In genomic region chr13:84448514-84448913, GRCm38 (mm10) we compare ENCODE assay signal across 18 mouse cellular contexts.
A peak's percentile ranks its signal among the peaks of the same experiment; 100 is the strongest.
DNase-seq lines count a peak whose midpoint lies in the region; ATAC-seq and TF ChIP-seq lines count a peak whose summit lies in the region.
"Had no signal": no experiment of that assay in that cellular context is flagged by ENCODE, and none has a peak within 500 bp of the region (broad histone marks: within the 10 kb centered on the region; RNA-seq: fewer than 3 reads in every experiment).

No protein-coding gene starts in this region.

- no peaks in the 10 kb centered on the region for H3K27me3 ChIP-seq in hindbrain, embryonic 12.5 days
- no peaks in the 10 kb centered on the region for H3K27me3 ChIP-seq in midbrain, embryonic 14.5 days (ENCODE audit: control insufficient read depth, insufficient read depth, low read length)
- H3K27me3 ChIP-seq: CH12.LX; intestine, embryonic 15.5 days; liver, embryonic 13.5 days; lung, embryonic 15.5 days; stomach, embryonic 15.5 days had no signal

- no peak for TF ChIP-seq CTCF in layer of hippocampus, adult 2 months (conservative IDR thresholded peaks at IDR 0.05)

- no peak overlapping the region for H3K4me2 ChIP-seq in hindbrain, embryonic 12.5 days (replicated peaks)
- H3K4me2 ChIP-seq in midbrain, embryonic 14.5 days (ENCODE audit: low read length), result no peak overlapping the region
- H3K4me2 ChIP-seq: intestine, embryonic 15.5 days; liver, embryonic 13.5 days; lung, embryonic 15.5 days; stomach, embryonic 15.5 days had no signal

- peak overlapping the region; percentile 83 for H3K27ac ChIP-seq in layer of hippocampus, adult 2 months
- H3K27ac ChIP-seq in hindbrain, embryonic 12.5 days, result peak overlapping the region; percentile 66
- no peak overlapping the region for H3K27ac ChIP-seq in midbrain, embryonic 14.5 days (replicated peaks; ENCODE audit: low read depth, low read length)
- H3K27ac ChIP-seq: embryonic facial prominence, embryonic 10.5 days; heart, embryonic 10.5 days; intestine, embryonic 15.5 days; liver, embryonic 13.5 days; lung, embryonic 15.5 days; stomach, embryonic 15.5 days had no signal

- H3K4me3 ChIP-seq in layer of hippocampus, adult 2 months, result no peak overlapping the region
- H3K4me3 ChIP-seq in hindbrain, embryonic 12.5 days, result no peak overlapping the region
- H3K4me3 ChIP-seq in midbrain, embryonic 14.5 days (replicated peaks; ENCODE audit: low read depth, low read length), result no peak overlapping the region
- H3K4me3 ChIP-seq: embryonic facial prominence, embryonic 10.5 days; erythroblast, embryonic 14.5 days; heart, embryonic 10.5 days; intestine, embryonic 15.5 days; liver, embryonic 13.5 days; lung, embryonic 15.5 days; stomach, embryonic 15.5 days had no signal

- WGBS in hindbrain, embryonic 12.5 days, result 47% methylated on average over 2 of the region's 2 CpGs
- 36% methylated on average over 2 of the region's 2 CpGs for WGBS in midbrain, embryonic 14.5 days

- ATAC-seq in hindbrain, embryonic 12.5 days (ENCODE audit: low FRiP score), result no peak; the same call in 1 of the 2 replicates
- peak; percentile 11; the same call in 1 of the 2 replicates for ATAC-seq in midbrain, embryonic 14.5 days (ENCODE audit: low FRiP score, low TSS enrichment)
- ATAC-seq in activated CD4-positive, CD25-positive, alpha-beta regulatory T cell, adult 4 months, result no peak

- H3K4me1 ChIP-seq in hindbrain, embryonic 12.5 days, result no peaks in the 10 kb centered on the region
- H3K4me1 ChIP-seq in midbrain, embryonic 14.5 days (ENCODE audit: control insufficient read depth, insufficient read depth, low read length), result no peaks in the 10 kb centered on the region
- H3K4me1 ChIP-seq: heart, embryonic 10.5 days; intestine, embryonic 15.5 days; liver, embryonic 13.5 days; lung, embryonic 15.5 days; stomach, embryonic 15.5 days had no signal

- no peak for DNase-seq in layer of hippocampus, adult 2 months (ENCODE audit: low spot score in 2 of 2)
- no peak for DNase-seq in layer of hippocampus, adult 18-20 months (ENCODE audit: low spot score in 2 of 2)
- no peak for DNase-seq in midbrain, embryonic 14.5 days
- peak; percentile 0 for DNase-seq in telencephalon, adult 2 months (ENCODE audit: low read depth, low spot score)
- no peak for DNase-seq in ovary, postnatal 14 days (ENCODE audit: low spot score)
- DNase-seq: adrenal gland, adult 8-10 months; cerebellum, postnatal 25 days; gastrocnemius, postnatal 36 days; liver, embryonic 13.5 days had no signal

- no peaks in the 10 kb centered on the region for H3K36me3 ChIP-seq in hindbrain, embryonic 12.5 days
- H3K36me3 ChIP-seq in midbrain, embryonic 14.5 days (ENCODE audit: control insufficient read depth, insufficient read depth, low read length), result no peaks in the 10 kb centered on the region
- H3K36me3 ChIP-seq: embryonic facial prominence, embryonic 10.5 days; heart, embryonic 10.5 days; intestine, embryonic 15.5 days; liver, embryonic 13.5 days; lung, embryonic 15.5 days; stomach, embryonic 15.5 days had no signal

- no peak overlapping the region for H3K9ac ChIP-seq in hindbrain, embryonic 12.5 days
- H3K9ac ChIP-seq in midbrain, embryonic 14.5 days (replicated peaks; ENCODE audit: low read length), result no peak overlapping the region
- H3K9ac ChIP-seq: intestine, embryonic 15.5 days; liver, embryonic 13.5 days; lung, embryonic 15.5 days; stomach, embryonic 15.5 days had no signal

- H3K9me3 ChIP-seq in hindbrain, embryonic 12.5 days (replicated peaks), result no peaks in the 10 kb centered on the region
- no peaks in the 10 kb centered on the region for H3K9me3 ChIP-seq in midbrain, embryonic 14.5 days (ENCODE audit: control insufficient read depth, low read length)
- H3K9me3 ChIP-seq: embryonic facial prominence, embryonic 10.5 days; heart, embryonic 10.5 days; intestine, embryonic 15.5 days; liver, embryonic 13.5 days; lung, embryonic 15.5 days; stomach, embryonic 15.5 days had no signal
